In genomic region chr2:104815561-104816370, GRCm38 (mm10) we compare ENCODE assay signal across 8 mouse cellular contexts. TPM values are rescaled to one million over a fixed set of nuclear protein-coding genes. Genes with fewer than 3 reads are reported as not detected.
DNase-seq lines count a peak whose midpoint lies in the region; ATAC-seq and TF ChIP-seq lines count a peak whose summit lies in the region.

No protein-coding gene starts in this region.

- no peaks in the 10 kb centered on the region for H3K9me3 ChIP-seq in liver, embryonic 12.5 days (replicated peaks)

- H3K36me3 ChIP-seq in kidney, adult 2 months (ENCODE audit: control insufficient read depth, insufficient read depth, low read length) = no peaks in the 10 kb centered on the region
- H3K36me3 ChIP-seq in liver, embryonic 12.5 days = no peaks in the 10 kb centered on the region

- H3K4me1 ChIP-seq in kidney, adult 2 months (ENCODE audit: control insufficient read depth, insufficient read depth, low read length) = peaks cover under 1% of the 10 kb centered on the region; the same call in 1 of the 2 replicates
- H3K4me1 ChIP-seq in liver, embryonic 12.5 days = peaks cover 40% of the 10 kb centered on the region

- peak; percentile 22 for ATAC-seq in liver, embryonic 12.5 days

- H3K4me2 ChIP-seq in liver, embryonic 12.5 days = peak overlapping the region; percentile 99

- TF ChIP-seq CTCF in kidney, adult 2 months (conservative IDR thresholded peaks at IDR 0.05; ENCODE audit: insufficient read depth, insufficient read length, low read depth, low read length) = no peak

- no peak for TF ChIP-seq POLR2A in kidney, adult 2 months (IDR thresholded peaks at IDR 0.05; ENCODE audit: low read depth, low read length)

- peak overlapping the region; percentile 98 for H3K9ac ChIP-seq in liver, embryonic 12.5 days

- peak overlapping the region; percentile 61 for H3K4me3 ChIP-seq in kidney, adult 2 months (ENCODE audit: insufficient read depth, low read depth, low read length)
- peak overlapping the region; percentile 97 for H3K4me3 ChIP-seq in liver, embryonic 12.5 days

- H3K27ac ChIP-seq in kidney, adult 2 months (ENCODE audit: insufficient read depth, low read depth, low read length) = peak overlapping the region; percentile 62
- H3K27ac ChIP-seq in liver, embryonic 12.5 days = peak overlapping the region; percentile 94

- H3K27me3 ChIP-seq in kidney, adult 2 months (replicated peaks; ENCODE audit: control insufficient read depth, insufficient read depth, low read length) = no peaks in the 10 kb centered on the region
- no peaks in the 10 kb centered on the region for H3K27me3 ChIP-seq in liver, embryonic 12.5 days (replicated peaks)

- peak; percentile 83 for DNase-seq in A20 (ENCODE audit: low read depth, low spot score)
- DNase-seq in Muller cell, postnatal 12 days (ENCODE audit: inconsistent ontology term) = peak; percentile 42
- DNase-seq in embryo, embryonic 11 days = peak; percentile 71
- peak; percentile 29 to 34 for DNase-seq in heart, adult 9 months (ENCODE audit: low spot score in 2 of 2)
- DNase-seq in kidney, adult 2 months = peak; percentile 30
- DNase-seq in naive thymus-derived CD4-positive, alpha-beta T cell, adult 2 months (ENCODE audit: low read depth) = peak; percentile 64
- DNase-seq in thymus, postnatal 25 days = peak; percentile 44

- 4% methylated on average over 33 of the region's 33 CpGs for WGBS in kidney, adult 2 months
- under 1% methylated on average over 33 of the region's 33 CpGs for WGBS in liver, embryonic 12.5 days (ENCODE audit: insufficient replicate concordance)

RNA-seq across cellular contexts. Expression of gene Qser1, which starts 0.8 kb away (rescaled TPM):
- polyA plus RNA-seq in kidney, adult 2 months (2012; rRNA removed) = 4.4 and 5.0 TPM in 2 replicates
- polyA plus RNA-seq in liver, embryonic 12.5 days (2016; fragmentation: Nextera tagmentation; extraction: Ambion mirVana) = 3.6 and 3.7 TPM in 2 replicates

RNA-seq across cellular contexts. Expression of gene Prrg4, which starts 33.9 kb away (rescaled TPM):
- 1.1 and 1.6 TPM in 2 replicates for polyA plus RNA-seq in kidney, adult 2 months (2012; rRNA removed)
- 0.16 and 0.23 TPM in 2 replicates for polyA plus RNA-seq in liver, embryonic 12.5 days (2016; fragmentation: Nextera tagmentation; extraction: Ambion mirVana)

RNA-seq across cellular contexts. Expression of gene Ccdc73, which starts 51.8 kb away (rescaled TPM):
- polyA plus RNA-seq in kidney, adult 2 months (2012; rRNA removed) = 1.9 and 2.5 TPM in 2 replicates
- 3.7 and 4.8 TPM in 2 replicates for polyA plus RNA-seq in liver, embryonic 12.5 days (2016; fragmentation: Nextera tagmentation; extraction: Ambion mirVana)

Comparison
In these comparisons a context has a peak if more than half of its experiments do, and no peak if none do; other contexts are left out.
1. Peak in every context shown above with its lines: DNase-seq, ATAC-seq, H3K4me3 ChIP-seq and H3K27ac ChIP-seq.
2. DNase-seq: peak in every context shown above with its lines; median percentile 83 in A20; 71 in embryo, embryonic 11 days; 64 in naive thymus-derived CD4-positive, alpha-beta T cell, adult 2 months; 44 in thymus, postnatal 25 days; 42 in Muller cell, postnatal 12 days; 32 in heart, adult 9 months; 30 in kidney, adult 2 months.